Mouse (Mus musculus) liver, embryonic 16.5 days (tissue): ENCODE results near the gene Mrgpra6. TPM values are rescaled to one million over a fixed set of nuclear protein-coding genes. Genes with fewer than 3 reads are reported as not detected.
A peak's percentile ranks its signal among the peaks of the same experiment; 100 is the strongest.

Experiments used
- ATAC-seq: fragments of 200-750 bp; cut with Nextera tagmentation; 2 replicates; pipeline ENCODE4 v1.8.0; 2017; ENCODE audit warnings: low read depth, mild to moderate bottlenecking, moderate number of reproducible peaks, moderate library complexity
- H3K27ac ChIP-seq: fragments of 300-500 bp; sonication (generic); 2 replicates; pipeline ENCODE4 v1.5.1; 2014; ENCODE audit warnings: mild to moderate bottlenecking, low read length
- H3K27me3 ChIP-seq: fragments of 300-500 bp; sonication (generic); 2 replicates; pipeline ENCODE4 v1.6.1; 2014; ENCODE audit warnings: low read depth, low read length, mixed read lengths; ENCODE audit not compliant: control insufficient read depth, insufficient read depth
- H3K36me3 ChIP-seq: fragments of 300-500 bp; sonication (generic); 2 replicates; pipeline ENCODE4 v1.6.1; 2014; ENCODE audit warnings: mild to moderate bottlenecking; ENCODE audit not compliant: control insufficient read depth, insufficient read depth
- H3K4me1 ChIP-seq: fragments of 300-500 bp; sonication (generic); 2 replicates; pipeline ENCODE4 v1.6.1; 2014; ENCODE audit warnings: low read depth, low read length, mixed read lengths; ENCODE audit not compliant: control insufficient read depth
- H3K4me2 ChIP-seq: fragments of 300-500 bp; sonication (generic); 2 replicates; pipeline ENCODE4 v1.6.1; 2014; ENCODE audit warnings: low read depth, low read length, mixed read lengths
- H3K4me3 ChIP-seq: fragments of 300-500 bp; sonication (generic); 2 replicates; pipeline ENCODE4 v1.5.1; 2014; ENCODE audit warnings: low read depth, mild to moderate bottlenecking, low read length
- H3K9ac ChIP-seq: fragments of 300-500 bp; sonication (generic); 2 replicates; pipeline ENCODE4 v1.6.1; 2014; ENCODE audit warnings: low read depth, low read length
- H3K9me3 ChIP-seq: fragments of 300-500 bp; sonication (generic); replicated peaks from 2 replicates; pipeline ENCODE4 v1.6.1; 2016; ENCODE audit warnings: low read length; ENCODE audit not compliant: control insufficient read depth
- WGBS: fragments of 180-500 bp; shearing (Covaris S2); extraction: QIAGEN DNeasy Blood & Tissue Kit; methylation state at CpG from one replicate; pipeline ENCODE4 v1.1.7; 2014; ENCODE audit not compliant: insufficient replicate concordance; 5-methylcytosine and 5-hydroxymethylcytosine counted together
- polyA plus RNA-seq: library from polyadenylated mRNA; unstranded; fragments of >200 nt; fragmentation: Nextera tagmentation; extraction: Ambion mirVana; gene quantifications from 2 replicates; pipeline ENCODE4 v1.2.1, GENCODE M21; 2015

The Mrgpra6 gene
- polyA plus RNA-seq, 1 experiment from 2014 or later, result not detected

GRCm38 (mm10) chr7:47155849-47156248 is 48.9 kb downstream of the Mrgpra6 start:
- Histone ChIP-seq H3K9me3 (no peaks in the 10 kb centered on the region), H3K36me3 (no peaks in the 10 kb centered on the region), H3K4me2 (no peak overlapping the region), H3K4me3 (no peak overlapping the region), H3K4me1 (no peaks in the 10 kb centered on the region), H3K27ac (no peak overlapping the region), H3K9ac (no peak overlapping the region), H3K27me3 (no peaks in the 10 kb centered on the region)
- WGBS, result 56% methylated on average over 2 of the region's 2 CpGs
- no peak for ATAC-seq

- no peaks in the 10 kb centered on the region for H3K36me3 ChIP-seq
- H3K27me3 ChIP-seq, result no peaks in the 10 kb centered on the region
- H3K4me2 ChIP-seq, result no peak overlapping the region
- WGBS, result 66% methylated on average over 4 of the region's 4 CpGs
- no peak overlapping the region for H3K9ac ChIP-seq
- H3K9me3 ChIP-seq, result no peaks in the 10 kb centered on the region
- no peak overlapping the region for H3K27ac ChIP-seq
- no peaks in the 10 kb centered on the region for H3K4me1 ChIP-seq
- ATAC-seq, result no peak
- no peak overlapping the region for H3K4me3 ChIP-seq
Observed at GRCm38 (mm10) chr7:47155396-47155795, 49.3 kb downstream of the Mrgpra6 start.

GRCm38 (mm10) chr7:47150420-47151061 is 54.2 kb downstream of the Mrgpra6 start:
- ATAC-seq, result no peak
- no peaks in the 10 kb centered on the region for H3K9me3 ChIP-seq
- no peaks in the 10 kb centered on the region for H3K27me3 ChIP-seq
- H3K9ac ChIP-seq, result no peak overlapping the region
- 0 out of 2 replicates have a peak overlapping the region, but pooled peaks have one; percentile 5 for H3K4me2 ChIP-seq
- H3K4me3 ChIP-seq, result no peak overlapping the region
- H3K27ac ChIP-seq, result no peak overlapping the region
- H3K36me3 ChIP-seq, result no peaks in the 10 kb centered on the region
- no peaks in the 10 kb centered on the region for H3K4me1 ChIP-seq
- WGBS, result 13% methylated on average over 11 of the region's 11 CpGs

- H3K4me2 ChIP-seq, result no peak overlapping the region
- 56% methylated on average over 7 of the region's 7 CpGs for WGBS
- no peak overlapping the region for H3K4me3 ChIP-seq
- no peak for ATAC-seq
- no peak overlapping the region for H3K27ac ChIP-seq
- no peak overlapping the region for H3K9ac ChIP-seq
- no peaks in the 10 kb centered on the region for H3K4me1 ChIP-seq
- H3K27me3 ChIP-seq, result no peaks in the 10 kb centered on the region
- H3K9me3 ChIP-seq, result no peaks in the 10 kb centered on the region
- H3K36me3 ChIP-seq, result no peaks in the 10 kb centered on the region
Observed at GRCm38 (mm10) chr7:47148298-47148697, 56.4 kb downstream of the Mrgpra6 start.

GRCm38 (mm10) chr7:47146034-47146812 is 58.5 kb downstream of the Mrgpra6 start:
- Histone ChIP-seq H3K36me3 (no peaks in the 10 kb centered on the region), H3K9me3 (no peaks in the 10 kb centered on the region), H3K9ac (no peak overlapping the region), H3K27ac (no peak overlapping the region), H3K4me3 (no peak overlapping the region), H3K4me1 (no peaks in the 10 kb centered on the region), H3K27me3 (no peaks in the 10 kb centered on the region), H3K4me2 (no peak overlapping the region)
- 24% methylated on average over 12 of the region's 12 CpGs for WGBS
- ATAC-seq, result no peak

GRCm38 (mm10) chr7:47144299-47144698 is 60.4 kb downstream of the Mrgpra6 start:
- Histone ChIP-seq H3K9me3 (no peaks in the 10 kb centered on the region), H3K27me3 (no peaks in the 10 kb centered on the region), H3K36me3 (no peaks in the 10 kb centered on the region), H3K4me3 (no peak overlapping the region), H3K4me1 (no peaks in the 10 kb centered on the region), H3K4me2 (no peak overlapping the region), H3K27ac (no peak overlapping the region), H3K9ac (no peak overlapping the region)
- WGBS, result 21% methylated on average over 6 of the region's 6 CpGs
- ATAC-seq, result no peak

- H3K36me3 ChIP-seq, result no peaks in the 10 kb centered on the region
- ATAC-seq, result no peak
- H3K27me3 ChIP-seq, result peaks cover 1% of the 10 kb centered on the region; the same call in 1 of the 2 replicates
- H3K4me1 ChIP-seq, result no peaks in the 10 kb centered on the region
- no peak overlapping the region for H3K27ac ChIP-seq
- H3K4me3 ChIP-seq, result no peak overlapping the region
- no peak overlapping the region for H3K4me2 ChIP-seq
- 54% methylated on average over 8 of the region's 8 CpGs for WGBS
- H3K9ac ChIP-seq, result no peak overlapping the region
- H3K9me3 ChIP-seq, result no peaks in the 10 kb centered on the region
Observed at GRCm38 (mm10) chr7:47139823-47140325, 64.8 kb downstream of the Mrgpra6 start.
